Mouse (Mus musculus) liver, embryonic 12.5 days (tissue): ENCODE measurements at regions not wholly inside any gene's neighbourhood (a gene's known extent, or its start where the extent isn't known, plus 50 kb on each side); places are given as distances from the start of the nearest gene placed in this dataset.

ENCODE experiments used
- ATAC-seq: fragments of 200-750 bp; cut with Nextera tagmentation; 2 replicates; pipeline ENCODE4 v1.8.0; 2017; ENCODE audit warnings: moderate number of reproducible peaks, mild to moderate bottlenecking, moderate library complexity
- H3K27ac ChIP-seq: fragments of 300-500 bp; sonication (generic); 2 replicates; pipeline ENCODE4 v1.5.1; 2016; ENCODE audit warnings: mild to moderate bottlenecking
- H3K27me3 ChIP-seq: fragments of 300-500 bp; sonication (generic); replicated peaks from 2 replicates; pipeline ENCODE4 v1.6.1; 2016; ENCODE audit warnings: mild to moderate bottlenecking, moderate library complexity
- H3K36me3 ChIP-seq: fragments of 300-500 bp; sonication (generic); 2 replicates; pipeline ENCODE4 v1.6.1; 2016; ENCODE audit warnings: mild to moderate bottlenecking, moderate library complexity
- H3K4me1 ChIP-seq: fragments of 300-500 bp; sonication (generic); 2 replicates; pipeline ENCODE4 v1.6.1; 2016
- H3K4me2 ChIP-seq: fragments of 300-500 bp; sonication (generic); 2 replicates; pipeline ENCODE4 v1.6.1; 2016; ENCODE audit warnings: mild to moderate bottlenecking, moderate library complexity
- H3K4me3 ChIP-seq: fragments of 300-500 bp; sonication (generic); 2 replicates; pipeline ENCODE4 v1.5.1; 2016; ENCODE audit warnings: mild to moderate bottlenecking, moderate library complexity
- H3K9ac ChIP-seq: fragments of 300-500 bp; sonication (generic); 2 replicates; pipeline ENCODE4 v1.6.1; 2016; ENCODE audit warnings: mild to moderate bottlenecking, moderate library complexity
- H3K9me3 ChIP-seq: fragments of 300-500 bp; sonication (generic); replicated peaks from 2 replicates; pipeline ENCODE4 v1.6.1; 2016; ENCODE audit warnings: mild to moderate bottlenecking, moderate library complexity
- WGBS: fragments of 180-500 bp; shearing (Covaris S2); methylation state at CpG from one replicate; pipeline ENCODE4 v1.1.7; 2016; ENCODE audit not compliant: insufficient replicate concordance; 5-methylcytosine and 5-hydroxymethylcytosine counted together

DNA sequence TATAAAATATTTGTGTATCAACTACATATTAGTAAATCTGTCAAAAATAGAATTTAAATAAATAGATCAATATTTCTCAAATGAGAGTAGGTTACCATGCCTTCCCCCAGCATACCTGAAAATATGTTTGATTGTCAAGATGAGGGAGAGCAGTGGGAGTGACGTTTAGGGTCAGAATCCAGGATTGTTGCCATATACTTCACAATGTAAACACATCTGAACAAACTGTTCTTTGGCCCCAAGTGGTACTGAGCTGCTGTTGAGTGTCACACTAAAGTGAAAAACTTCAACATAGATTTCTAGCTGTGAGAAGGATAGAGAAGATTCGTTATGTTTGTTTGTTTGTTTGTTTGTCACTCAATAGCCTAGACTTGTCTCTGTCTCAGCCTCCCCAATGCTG lies 75.1 kb upstream of the 5730522E02Rik start:
- Histone ChIP-seq H3K27me3 (no peaks in the 10 kb centered on the region), H3K4me1 (no peaks in the 10 kb centered on the region), H3K4me2 (no peak overlapping the region), H3K9ac (no peak overlapping the region), H3K9me3 (no peaks in the 10 kb centered on the region), H3K4me3 (no peak overlapping the region), H3K27ac (no peak overlapping the region), H3K36me3 (no peaks in the 10 kb centered on the region)
- WGBS, result 39% methylated on average over 2 of the region's 2 CpGs
- ATAC-seq, result peak; percentile 35; the same call in 1 of the 2 replicates

GRCm38 (mm10) chr11:26299268-26299667 lies 86.7 kb upstream of the Fancl start:
- H3K36me3 ChIP-seq, result no peaks in the 10 kb centered on the region
- H3K9ac ChIP-seq, result no peak overlapping the region
- H3K4me2 ChIP-seq, result no peak overlapping the region
- no peak for ATAC-seq
- H3K4me1 ChIP-seq, result no peaks in the 10 kb centered on the region
- no peak overlapping the region for H3K4me3 ChIP-seq
- no peak overlapping the region for H3K27ac ChIP-seq
- no peaks in the 10 kb centered on the region for H3K27me3 ChIP-seq
- H3K9me3 ChIP-seq, result no peaks in the 10 kb centered on the region

- Histone ChIP-seq H3K27ac (no peak overlapping the region), H3K4me2 (no peak overlapping the region), H3K27me3 (no peaks in the 10 kb centered on the region), H3K9me3 (no peaks in the 10 kb centered on the region), H3K36me3 (no peaks in the 10 kb centered on the region), H3K9ac (no peak overlapping the region), H3K4me1 (no peaks in the 10 kb centered on the region), H3K4me3 (no peak overlapping the region)
- no peak for ATAC-seq
- WGBS, result 54% methylated on average over 4 of the region's 4 CpGs
These were observed 78.4 kb upstream of the Fancl start for GRCm38 (mm10) chr11:26307564-26307963.

DNA sequence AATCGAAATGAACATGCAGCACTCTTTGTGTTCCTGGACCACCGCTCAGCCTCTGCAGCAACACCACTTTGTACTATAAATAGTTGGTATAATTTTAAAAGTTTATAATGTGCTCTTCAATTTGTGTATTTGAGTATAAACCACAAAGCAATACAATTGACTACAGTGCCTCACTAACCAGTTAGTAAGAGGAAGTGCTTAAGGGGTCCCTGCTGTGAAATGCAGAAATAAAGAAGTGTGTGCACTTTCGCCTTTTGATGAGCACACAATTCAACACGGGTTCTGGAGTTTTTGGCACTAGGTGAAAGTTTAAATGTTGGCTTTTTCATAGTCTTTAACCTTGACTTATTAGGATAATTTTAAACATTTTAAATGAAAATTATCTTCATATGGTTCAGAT lies 54.7 kb upstream of the Fancl start:
- H3K4me3 ChIP-seq, result no peak overlapping the region
- ATAC-seq, result no peak
- H3K4me1 ChIP-seq, result no peaks in the 10 kb centered on the region
- no peak overlapping the region for H3K9ac ChIP-seq
- no peaks in the 10 kb centered on the region for H3K27me3 ChIP-seq
- WGBS, result 68% methylated on average over 4 of the region's 4 CpGs
- H3K9me3 ChIP-seq, result no peaks in the 10 kb centered on the region
- H3K4me2 ChIP-seq, result no peak overlapping the region
- no peak overlapping the region for H3K27ac ChIP-seq
- H3K36me3 ChIP-seq, result no peaks in the 10 kb centered on the region
